Mouse (Mus musculus): ENCODE measurements around the gene Cox17.

DNA sequence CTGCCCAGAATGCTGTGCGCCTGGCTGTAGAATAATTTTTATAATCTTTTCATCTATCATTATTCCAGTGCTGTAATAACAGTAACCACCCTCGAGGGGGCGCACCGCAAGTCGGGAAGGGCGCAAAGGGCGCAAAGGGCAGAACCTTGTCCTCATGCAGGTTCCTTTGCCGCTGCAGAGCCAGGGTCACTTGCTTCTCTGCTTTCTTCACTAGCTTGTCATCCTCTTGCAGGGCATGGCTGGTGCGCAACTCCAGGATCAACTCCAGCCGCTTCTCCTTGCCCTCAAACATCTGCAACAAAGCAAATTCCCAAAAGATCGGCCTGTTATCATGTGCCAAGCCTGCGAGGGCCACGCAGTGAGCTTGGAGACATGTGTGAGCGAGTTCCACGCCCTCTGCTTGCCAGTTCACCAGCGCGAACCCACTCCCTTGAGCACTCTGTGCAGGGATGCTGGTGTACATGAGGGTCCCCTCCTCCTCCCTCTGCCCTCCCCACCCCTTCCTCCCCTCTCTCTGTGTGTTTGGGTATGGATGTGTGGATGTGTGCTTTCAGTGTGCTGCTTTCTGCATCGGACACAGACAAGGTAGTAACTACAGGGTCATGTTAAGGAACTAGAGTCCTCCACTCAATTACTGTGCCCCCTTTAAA is 40.1 kb upstream of the Cox17 start:
- TF ChIP-seq EP300 (IDR thresholded peaks at IDR 0.05; ENCODE audit: low read depth) = no peak
- TF ChIP-seq CTCF (IDR thresholded peaks at IDR 0.05; ENCODE audit: low read depth) = peak; percentile 64

Measured in liver, postnatal 0 days (tissue).